Mouse (Mus musculus) hindbrain, embryonic 12.5 days (tissue): ENCODE measurements around the gene Lcn9. TPM values are rescaled to one million over a fixed set of nuclear protein-coding genes. Genes with fewer than 3 reads are reported as not detected.

Experiments used
- ATAC-seq: fragments of 200-750 bp; cut with Nextera tagmentation; 2 replicates; pipeline ENCODE4 v1.8.0; 2017; ENCODE audit warnings: moderate TSS enrichment; ENCODE audit not compliant: low FRiP score
- H3K27ac ChIP-seq: fragments of 300-500 bp; sonication (generic); 2 replicates; pipeline ENCODE4 v1.5.1; 2016; ENCODE audit warnings: mild to moderate bottlenecking
- H3K27me3 ChIP-seq: fragments of 300-500 bp; sonication (generic); 2 replicates; pipeline ENCODE4 v1.6.1; 2016; ENCODE audit warnings: mild to moderate bottlenecking
- H3K36me3 ChIP-seq: fragments of 300-500 bp; sonication (generic); 2 replicates; pipeline ENCODE4 v1.6.1; 2016; ENCODE audit warnings: mild to moderate bottlenecking
- H3K4me1 ChIP-seq: fragments of 300-500 bp; sonication (generic); 2 replicates; pipeline ENCODE4 v1.6.1; 2016
- H3K4me2 ChIP-seq: fragments of 300-500 bp; sonication (generic); replicated peaks from 2 replicates; pipeline ENCODE4 v1.6.1; 2016; ENCODE audit warnings: mild to moderate bottlenecking
- H3K4me3 ChIP-seq: fragments of 300-500 bp; sonication (generic); 2 replicates; pipeline ENCODE4 v1.5.1; 2016; ENCODE audit warnings: mild to moderate bottlenecking
- H3K9ac ChIP-seq: fragments of 300-500 bp; sonication (generic); 2 replicates; pipeline ENCODE4 v1.6.1; 2016; ENCODE audit warnings: mild to moderate bottlenecking, moderate library complexity
- H3K9me3 ChIP-seq: fragments of 300-500 bp; sonication (generic); replicated peaks from 2 replicates; pipeline ENCODE4 v1.6.1; 2016; ENCODE audit warnings: mild to moderate bottlenecking
- WGBS: fragments of 180-500 bp; shearing (Covaris S2); methylation state at CpG from one replicate; pipeline ENCODE4 v1.1.7; 2016; 5-methylcytosine and 5-hydroxymethylcytosine counted together
- polyA plus RNA-seq: library from polyadenylated mRNA; unstranded; fragments of >200 nt; fragmentation: Nextera tagmentation; extraction: Ambion mirVana; gene quantifications from 2 replicates; pipeline ENCODE4 v1.2.1, GENCODE M21; 2016

The Lcn9 gene
- polyA plus RNA-seq, 1 experiment from 2014 or later, result not detected

DNA sequence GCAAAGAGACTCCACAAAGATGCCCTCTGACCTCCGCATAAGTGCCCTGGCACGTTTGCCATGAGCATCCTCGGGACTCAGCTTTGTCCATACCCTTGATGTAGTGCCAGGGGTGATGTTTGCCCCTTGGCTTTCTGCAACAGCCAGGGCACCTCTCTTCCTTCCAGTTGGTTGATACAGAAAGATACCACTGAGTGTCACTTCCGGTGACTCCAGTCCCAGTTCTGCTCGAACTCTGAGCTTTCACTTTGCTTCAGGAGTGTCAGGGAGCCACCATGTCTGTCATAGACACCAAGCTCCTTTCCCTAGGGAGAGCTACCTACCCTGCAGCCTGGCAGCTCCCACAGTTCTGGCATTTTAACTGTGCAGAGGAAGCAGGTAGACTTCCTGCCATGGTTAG lies 31.0 kb downstream of the Lcn9 start:
- H3K27me3 ChIP-seq, result no peaks in the 10 kb centered on the region
- WGBS, result 77% methylated on average over 5 of the region's 5 CpGs
- H3K4me3 ChIP-seq, result no peak overlapping the region
- H3K4me1 ChIP-seq, result no peaks in the 10 kb centered on the region
- no peaks in the 10 kb centered on the region for H3K36me3 ChIP-seq
- H3K9me3 ChIP-seq, result no peaks in the 10 kb centered on the region
- H3K9ac ChIP-seq, result no peak overlapping the region
- no peak overlapping the region for H3K27ac ChIP-seq
- no peak overlapping the region for H3K4me2 ChIP-seq
- ATAC-seq, result no peak

DNA sequence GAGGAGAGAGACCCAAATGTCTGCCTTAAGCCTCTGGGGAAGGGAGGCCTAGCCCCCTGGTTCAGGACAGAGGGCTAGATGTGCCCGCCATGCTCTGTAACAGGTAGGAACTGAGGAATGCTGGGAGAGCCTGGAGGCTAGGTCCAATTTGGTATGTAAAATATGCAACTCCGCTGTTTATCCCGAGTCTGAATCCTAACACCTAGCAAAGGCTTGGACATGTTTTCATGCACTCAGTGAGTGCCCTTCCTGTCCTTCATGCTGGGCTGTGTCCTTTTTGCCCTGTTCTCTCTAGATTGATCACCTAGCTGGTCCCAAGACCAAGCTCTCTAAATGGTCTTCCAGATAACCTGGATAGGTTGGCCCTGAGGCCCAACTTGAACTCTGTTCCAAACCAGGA lies 36.9 kb downstream of the Lcn9 start:
- Histone ChIP-seq H3K4me2 (no peak overlapping the region), H3K4me3 (no peak overlapping the region), H3K27me3 (peaks cover 24% of the 10 kb centered on the region), H3K9ac (no peak overlapping the region), H3K4me1 (peaks cover 20% of the 10 kb centered on the region), H3K27ac (no peak overlapping the region), H3K9me3 (no peaks in the 10 kb centered on the region), H3K36me3 (no peaks in the 10 kb centered on the region)
- 72% methylated on average over 3 of the region's 3 CpGs for WGBS
- ATAC-seq, result no peak

DNA sequence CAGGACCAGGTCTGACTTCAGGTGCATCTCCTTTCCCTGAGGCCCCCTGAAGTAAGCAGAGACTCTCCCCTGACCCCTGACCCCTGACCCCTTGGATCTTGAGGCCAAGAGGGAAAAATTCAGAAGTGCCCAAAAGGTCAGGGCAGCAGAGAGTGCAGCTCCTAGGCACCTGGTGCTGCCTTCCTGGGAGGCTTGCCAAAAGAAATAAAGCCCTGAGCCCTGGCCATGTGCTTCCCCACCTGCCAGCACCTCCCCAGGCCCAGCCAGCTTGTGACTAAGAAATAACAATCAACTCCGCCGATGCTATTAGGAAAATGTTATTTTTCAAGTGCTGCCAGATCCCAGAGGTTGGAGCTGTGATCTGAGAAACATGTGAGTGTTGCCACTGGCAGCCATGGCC lies 39.1 kb downstream of the Lcn9 start:
- Histone ChIP-seq H3K27me3 (peaks cover 44% of the 10 kb centered on the region), H3K27ac (no peak overlapping the region), H3K4me1 (peaks cover 20% of the 10 kb centered on the region), H3K4me2 (no peak overlapping the region), H3K4me3 (no peak overlapping the region), H3K9ac (no peak overlapping the region), H3K36me3 (no peaks in the 10 kb centered on the region), H3K9me3 (no peaks in the 10 kb centered on the region)
- WGBS, result 65% methylated on average over 2 of the region's 2 CpGs
- no peak for ATAC-seq

DNA sequence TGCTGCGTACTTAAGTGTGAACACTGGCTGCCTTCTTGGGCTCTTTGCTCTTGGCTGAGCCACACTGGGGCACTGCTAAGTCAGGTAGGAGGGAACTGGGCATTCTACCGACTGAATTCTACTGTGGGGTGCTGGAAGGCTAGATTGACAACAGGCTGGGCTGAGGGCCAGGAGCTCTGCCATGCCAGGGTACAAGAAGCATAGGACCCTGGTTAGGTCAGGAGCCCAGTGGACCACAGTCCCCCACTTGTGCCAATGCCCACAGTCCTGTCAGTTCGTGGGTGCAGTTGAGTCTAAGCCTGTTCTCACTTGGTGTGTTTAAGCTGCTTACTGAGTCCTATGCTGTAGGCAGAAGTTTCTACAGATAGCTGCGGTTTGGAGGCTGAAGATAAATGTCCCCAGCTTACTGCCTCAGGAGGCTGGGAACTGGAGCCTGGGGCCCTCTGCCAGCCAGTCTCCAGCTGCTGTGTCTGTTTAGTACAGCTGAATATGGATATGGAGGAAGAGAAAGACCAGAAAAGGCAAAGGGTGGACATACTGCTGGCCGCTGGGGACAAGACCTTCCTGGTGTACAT lies 39.8 kb downstream of the Lcn9 start:
- no peak overlapping the region for H3K4me3 ChIP-seq
- H3K36me3 ChIP-seq, result no peaks in the 10 kb centered on the region
- no peak overlapping the region for H3K27ac ChIP-seq
- H3K4me1 ChIP-seq, result peaks cover 20% of the 10 kb centered on the region
- H3K4me2 ChIP-seq, result peak overlapping the region; percentile 99
- ATAC-seq, result no peak
- no peaks in the 10 kb centered on the region for H3K9me3 ChIP-seq
- peaks cover 51% of the 10 kb centered on the region for H3K27me3 ChIP-seq
- no peak overlapping the region for H3K9ac ChIP-seq
- 66% methylated on average over 5 of the region's 5 CpGs for WGBS

DNA sequence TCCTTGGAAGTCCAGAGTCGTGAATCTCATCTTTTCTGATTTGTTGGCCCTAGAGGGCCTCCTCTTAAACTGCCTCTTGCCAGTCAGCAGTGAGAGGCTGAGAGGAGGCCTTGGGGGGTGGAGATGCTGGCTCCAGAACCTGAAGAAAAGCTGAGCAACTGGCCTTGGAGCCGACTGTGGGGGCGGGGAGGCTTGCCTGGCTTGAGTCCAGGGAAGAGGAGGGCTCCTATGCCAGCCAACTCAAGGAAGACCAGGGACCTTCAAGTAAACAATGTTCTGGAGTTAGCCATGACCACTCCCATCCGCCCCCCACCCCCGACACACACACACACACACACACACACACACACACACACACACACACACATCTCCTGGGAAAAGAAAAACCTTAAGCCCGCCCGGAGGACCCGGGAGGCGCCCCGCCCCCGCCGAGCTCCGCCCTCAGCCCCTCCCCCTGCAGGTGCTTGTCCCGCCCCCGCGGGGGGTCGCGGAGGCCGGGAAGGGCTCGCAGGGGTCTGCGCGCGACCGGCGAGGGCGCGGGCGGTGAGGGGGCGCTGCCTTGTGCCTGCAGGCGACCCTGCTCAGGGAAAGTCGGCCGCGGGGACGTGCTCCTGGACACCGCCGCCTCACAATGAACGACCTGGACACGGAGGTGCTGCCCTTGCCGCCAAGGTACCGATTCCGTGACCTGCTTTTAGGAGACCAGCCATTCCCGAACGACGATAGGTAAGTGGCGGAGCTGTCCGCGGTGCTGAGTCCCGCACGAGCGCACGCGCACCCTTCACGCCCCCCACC lies 40.6 kb downstream of the Lcn9 start, which contains the start of gene Kcnt1:
Gene Kcnt1 (plus strand): TSS at position 398 of the 795 bp plus-strand sequence.
- H3K4me2 ChIP-seq, result peak within 1 kb of the TSS; percentile 99
- H3K4me1 ChIP-seq, result peaks cover 20% of the 10 kb centered on the region
- H3K4me3 ChIP-seq, result peak within 1 kb of the TSS; percentile 52
- 2% methylated on average over 39 of the region's 53 CpGs for WGBS
- H3K27me3 ChIP-seq, result peaks cover 51% of the 10 kb centered on the region
- no peaks in the 10 kb centered on the region for H3K36me3 ChIP-seq
- H3K27ac ChIP-seq, result no peak within 1 kb of the TSS
- peak within 1 kb of the TSS; percentile 58 for H3K9ac ChIP-seq
- no peaks in the 10 kb centered on the region for H3K9me3 ChIP-seq
- no peak for ATAC-seq

DNA sequence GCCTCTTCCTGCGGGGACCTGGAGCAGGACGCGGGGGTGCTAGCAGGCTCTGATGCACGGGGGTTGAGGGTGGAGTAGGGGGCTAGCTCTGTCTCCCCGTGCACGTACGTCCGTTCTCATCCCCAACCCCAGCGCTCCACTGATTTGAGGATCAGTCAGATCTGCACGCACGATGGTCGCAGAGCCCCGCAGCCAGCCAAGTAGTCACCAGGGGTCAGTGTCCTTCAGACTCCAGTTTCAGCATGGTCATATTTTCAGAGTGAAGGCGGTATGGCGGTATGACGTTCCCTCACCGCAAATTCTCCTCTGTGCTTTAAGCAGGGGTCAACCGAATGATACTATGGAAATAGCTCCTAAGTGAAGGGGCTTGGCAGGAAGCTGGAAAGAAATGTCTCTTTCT lies 41.3 kb downstream of the Lcn9 start:
- ATAC-seq, result no peak
- H3K27ac ChIP-seq, result no peak overlapping the region
- H3K4me1 ChIP-seq, result peaks cover 20% of the 10 kb centered on the region
- H3K27me3 ChIP-seq, result peaks cover 51% of the 10 kb centered on the region
- no peaks in the 10 kb centered on the region for H3K9me3 ChIP-seq
- peak overlapping the region; percentile 99 for H3K4me2 ChIP-seq
- peak overlapping the region; percentile 52 for H3K4me3 ChIP-seq
- peak overlapping the region; percentile 58; the same call in 1 of the 2 replicates for H3K9ac ChIP-seq
- WGBS, result 5% methylated on average over 18 of the region's 18 CpGs
- no peaks in the 10 kb centered on the region for H3K36me3 ChIP-seq

DNA sequence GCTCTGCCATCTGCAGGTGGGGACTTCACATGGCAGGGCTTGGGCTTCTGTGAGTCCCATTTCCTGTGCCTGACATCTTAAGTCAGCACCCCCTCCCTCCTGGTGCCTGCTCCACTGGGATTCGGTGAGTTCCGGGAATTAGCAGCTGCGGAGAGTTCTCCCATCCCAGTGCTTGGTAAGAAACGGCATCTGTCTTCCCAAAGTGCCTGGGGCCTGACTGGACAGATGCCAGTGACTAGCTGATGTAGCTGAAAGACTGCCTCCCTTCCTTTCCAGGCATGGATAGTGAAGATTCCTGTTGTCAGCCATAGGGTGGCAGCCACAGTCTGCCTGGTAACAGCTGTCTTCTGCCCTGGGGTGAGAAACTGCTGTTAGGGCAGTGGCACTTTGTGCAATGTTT lies 42.5 kb downstream of the Lcn9 start:
- H3K4me3 ChIP-seq, result no peak overlapping the region
- peaks cover 51% of the 10 kb centered on the region for H3K27me3 ChIP-seq
- H3K4me2 ChIP-seq, result no peak overlapping the region
- peaks cover 20% of the 10 kb centered on the region for H3K4me1 ChIP-seq
- H3K9me3 ChIP-seq, result no peaks in the 10 kb centered on the region
- H3K9ac ChIP-seq, result no peak overlapping the region
- H3K27ac ChIP-seq, result no peak overlapping the region
- peak; percentile 55; the same call in 1 of the 2 replicates for ATAC-seq
- H3K36me3 ChIP-seq, result no peaks in the 10 kb centered on the region
- 21% methylated on average over 4 of the region's 4 CpGs for WGBS

DNA sequence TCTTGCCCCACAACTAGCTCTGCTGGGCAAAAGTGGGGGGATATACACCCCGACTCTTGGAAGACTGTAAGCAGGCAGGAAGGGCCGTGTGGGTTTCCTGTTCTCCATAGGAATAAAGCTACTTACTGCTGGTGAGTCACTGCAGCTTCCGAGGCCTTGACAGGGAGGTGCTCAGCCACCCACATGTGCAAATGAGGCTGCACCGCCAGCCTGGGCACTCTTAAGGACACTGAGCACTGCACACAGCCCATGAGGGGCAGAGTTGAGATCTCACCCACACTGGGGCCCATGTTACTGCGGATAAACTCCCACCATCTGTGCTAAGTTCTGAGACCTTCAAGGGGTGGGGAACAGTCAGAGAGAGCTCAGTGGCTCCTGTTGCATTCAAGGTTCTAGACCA lies 43.7 kb downstream of the Lcn9 start:
- Histone ChIP-seq H3K4me1 (peaks cover 20% of the 10 kb centered on the region), H3K9me3 (no peaks in the 10 kb centered on the region), H3K27ac (no peak overlapping the region), H3K4me2 (no peak overlapping the region), H3K4me3 (no peak overlapping the region), H3K9ac (no peak overlapping the region), H3K36me3 (no peaks in the 10 kb centered on the region), H3K27me3 (peaks cover 51% of the 10 kb centered on the region)
- no peak for ATAC-seq
- WGBS, result 62% methylated on average over 5 of the region's 5 CpGs

Other genes starting within 250 kb of the Lcn9 start
- 4.7 and 6.7 TPM in 2 replicates for gene Mamdc4, start 248.3 kb upstream of the Lcn9 start, polyA plus RNA-seq
- 131 and 162 TPM in 2 replicates for gene Phpt1, start 247.9 kb upstream of the Lcn9 start, polyA plus RNA-seq
- gene Ajm1, start 241.4 kb upstream of the Lcn9 start, polyA plus RNA-seq, result 2.4 and 3.1 TPM in 2 replicates
- gene Rabl6, start 214.6 kb upstream of the Lcn9 start, polyA plus RNA-seq, result 70.0 and 72.3 TPM in 2 replicates
- gene Ccdc183, start 205.5 kb upstream of the Lcn9 start, polyA plus RNA-seq, result 0.25 and 0.32 TPM in 2 replicates
- 21.7 and 23.4 TPM in 2 replicates for gene Tmem141, start 201.1 kb upstream of the Lcn9 start, polyA plus RNA-seq
- 0.96 and 1.3 TPM in 2 replicates for gene Fcna, start 195.1 kb upstream of the Lcn9 start, polyA plus RNA-seq
- gene Lcn8, start 170.0 kb upstream of the Lcn9 start, polyA plus RNA-seq, result not detected in 2 replicates
- gene Lcn5, start 165.2 kb upstream of the Lcn9 start, polyA plus RNA-seq, result not detected in 2 replicates
- gene Lcn6, start 146.4 kb upstream of the Lcn9 start, polyA plus RNA-seq, result not detected in 2 replicates
- gene Lcn10, start 140.4 kb upstream of the Lcn9 start, polyA plus RNA-seq, result not detected in 2 replicates
- not detected in 2 replicates for gene Obp2a, start 123.1 kb upstream of the Lcn9 start, polyA plus RNA-seq
- 97.8 and 98.7 TPM in 2 replicates for gene Bmyc, start 116.4 kb upstream of the Lcn9 start, polyA plus RNA-seq
- gene Obp2b, start 86.1 kb upstream of the Lcn9 start, polyA plus RNA-seq, result not detected in 2 replicates
- not detected in 2 replicates for gene Lcn3, start 57.6 kb upstream of the Lcn9 start, polyA plus RNA-seq
- gene Lcn11, start 46.1 kb upstream of the Lcn9 start, polyA plus RNA-seq, result not detected in 2 replicates
- not detected in 2 replicates for gene Gm13539, start 40.9 kb upstream of the Lcn9 start, polyA plus RNA-seq
- gene Glt6d1, start 7.3 kb upstream of the Lcn9 start, polyA plus RNA-seq, result not detected in 2 replicates
- gene Sohlh1, start 24.1 kb downstream of the Lcn9 start, polyA plus RNA-seq, result not detected in 2 replicates
- gene Kcnt1, start 40.6 kb downstream of the Lcn9 start, polyA plus RNA-seq, result 2.9 and 4.6 TPM in 2 replicates
- gene Camsap1, start 160.1 kb downstream of the Lcn9 start, polyA plus RNA-seq, result 85.5 and 92.7 TPM in 2 replicates
- 98.4 and 102 TPM in 2 replicates for gene Ubac1, start 198.6 kb downstream of the Lcn9 start, polyA plus RNA-seq